Mouse (Mus musculus) hindbrain, embryonic 14.5 days (tissue): ENCODE measurements at regions not wholly inside any gene's neighbourhood (a gene's known extent, or its start where the extent isn't known, plus 50 kb on each side); places are given as distances from the start of the nearest gene placed in this dataset.
A peak's percentile ranks its signal among the peaks of the same experiment; 100 is the strongest.
"Not testable (repeated sequence)": the region's sequence is repeated elsewhere in the genome, so short reads cannot be mapped to it uniquely, and the experiment has no call there.

Experiments used
- ATAC-seq: fragments of 200-750 bp; cut with Nextera tagmentation; 2 replicates; pipeline ENCODE4 v1.8.0; 2017; ENCODE audit warnings: moderate number of reproducible peaks, mild to moderate bottlenecking, moderate TSS enrichment, moderate library complexity; ENCODE audit not compliant: low FRiP score
- DNase-seq: peaks from one replicate; pipeline ENCODE4 v3.0.0-alpha.2; 2015; ENCODE audit warnings: low spot score
- H3K27ac ChIP-seq: fragments of 300-500 bp; sonication (generic); 2 replicates; pipeline ENCODE4 v1.5.1; 2014; ENCODE audit warnings: mild to moderate bottlenecking, moderate library complexity
- H3K27me3 ChIP-seq: fragments of 300-500 bp; sonication (generic); 2 replicates; pipeline ENCODE4 v1.6.1; 2014; ENCODE audit warnings: mild to moderate bottlenecking, low read length, mixed read lengths; ENCODE audit not compliant: control insufficient read depth, insufficient read depth
- H3K36me3 ChIP-seq: fragments of 300-500 bp; sonication (generic); replicated peaks from 2 replicates; pipeline ENCODE4 v1.6.1; 2014; ENCODE audit not compliant: control insufficient read depth, insufficient read depth
- H3K4me1 ChIP-seq: fragments of 300-500 bp; sonication (generic); replicated peaks from 2 replicates; pipeline ENCODE4 v1.6.1; 2014; ENCODE audit warnings: antibody characterized with exemption, low read length, mixed read lengths; ENCODE audit not compliant: control insufficient read depth, insufficient read depth
- H3K4me2 ChIP-seq: fragments of 300-500 bp; sonication (generic); replicated peaks from 2 replicates; pipeline ENCODE4 v1.6.1; 2014; ENCODE audit warnings: mild to moderate bottlenecking, moderate library complexity
- H3K4me3 ChIP-seq: fragments of 300-500 bp; sonication (generic); replicated peaks from 2 replicates; pipeline ENCODE4 v1.5.1; 2014; ENCODE audit warnings: mild to moderate bottlenecking, low read length
- H3K9ac ChIP-seq: fragments of 300-500 bp; sonication (generic); 2 replicates; pipeline ENCODE4 v1.6.1; 2014
- H3K9me3 ChIP-seq: fragments of 300-500 bp; sonication (generic); 2 replicates; pipeline ENCODE4 v1.6.1; 2016; ENCODE audit warnings: low read length; ENCODE audit not compliant: control insufficient read depth
- WGBS: fragments of 180-500 bp; shearing (Covaris S2); extraction: QIAGEN DNeasy Blood & Tissue Kit; methylation state at CpG from one replicate; pipeline ENCODE4 v1.1.7; 2014; 5-methylcytosine and 5-hydroxymethylcytosine counted together

DNA sequence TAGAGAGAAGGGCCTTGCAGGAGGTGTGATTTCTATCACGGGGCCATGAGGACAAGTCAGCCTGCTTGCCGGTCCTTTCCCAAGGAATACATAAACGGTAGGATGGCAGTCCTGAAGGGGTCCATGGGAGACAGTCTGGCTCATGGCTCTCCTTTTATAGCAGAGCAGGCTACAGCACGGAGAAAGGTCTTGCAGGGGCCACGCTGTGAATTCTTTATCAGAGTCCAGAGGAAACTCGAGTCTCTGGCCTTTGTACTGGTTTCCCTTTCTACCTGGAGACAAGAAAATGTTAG is 1984.0 kb downstream of the 4930444P10Rik start:
- ATAC-seq (no peak), DNase-seq (no peak)
- Histone ChIP-seq H3K9ac (no peak overlapping the region), H3K4me3 (no peak overlapping the region), H3K27ac (no peak overlapping the region), H3K36me3 (no peaks in the 10 kb centered on the region), H3K9me3 (no peaks in the 10 kb centered on the region), H3K27me3 (no peaks in the 10 kb centered on the region), H3K4me1 (no peaks in the 10 kb centered on the region), H3K4me2 (no peak overlapping the region)
- WGBS, result 35% methylated on average over 6 of the region's 6 CpGs

DNA sequence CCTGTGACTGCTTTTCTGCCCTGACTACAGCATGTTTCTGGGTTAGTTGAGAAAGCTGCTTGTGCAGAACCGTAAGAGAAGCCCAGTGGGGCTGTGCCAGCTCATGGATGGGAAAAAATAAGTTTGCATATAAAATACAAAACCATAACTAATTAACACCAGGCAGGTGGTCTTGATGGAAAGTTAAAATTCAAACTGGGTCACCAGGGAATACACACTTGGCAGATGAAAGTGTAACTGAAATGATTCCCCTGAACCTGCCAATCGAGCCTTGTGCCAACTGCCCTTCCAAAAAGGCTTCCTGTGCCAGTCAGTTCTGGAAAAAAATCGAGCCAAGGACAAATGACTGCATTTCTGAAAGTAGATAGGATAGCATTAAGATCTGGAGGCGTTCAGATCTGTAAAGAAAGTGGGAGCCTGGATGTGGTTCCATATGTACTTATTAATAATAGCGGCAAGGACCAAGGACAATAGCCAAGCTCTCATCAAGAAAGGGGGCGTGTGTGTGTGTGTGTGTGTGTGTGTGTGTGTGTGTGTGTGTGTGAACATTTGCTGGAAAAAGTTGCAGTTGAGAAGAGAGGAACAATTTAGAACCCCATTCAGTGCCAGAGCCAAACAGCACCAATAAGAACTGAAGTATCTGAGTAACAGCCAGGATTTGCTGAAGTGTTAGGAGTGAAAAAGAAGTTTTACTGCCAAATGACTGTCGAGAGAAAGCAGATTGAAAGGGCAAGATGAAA is 1984.5 kb downstream of the 4930444P10Rik start:
- Histone ChIP-seq H3K9me3 (no peaks in the 10 kb centered on the region), H3K27me3 (no peaks in the 10 kb centered on the region), H3K4me3 (no peak overlapping the region), H3K27ac (no peak overlapping the region), H3K36me3 (no peaks in the 10 kb centered on the region), H3K4me1 (no peaks in the 10 kb centered on the region), H3K9ac (no peak overlapping the region), H3K4me2 (no peak overlapping the region)
- ATAC-seq (peak; percentile 59; the same call in 1 of the 2 replicates), DNase-seq (peak; percentile 71)
- 58% methylated on average over 7 of the region's 7 CpGs for WGBS

DNA sequence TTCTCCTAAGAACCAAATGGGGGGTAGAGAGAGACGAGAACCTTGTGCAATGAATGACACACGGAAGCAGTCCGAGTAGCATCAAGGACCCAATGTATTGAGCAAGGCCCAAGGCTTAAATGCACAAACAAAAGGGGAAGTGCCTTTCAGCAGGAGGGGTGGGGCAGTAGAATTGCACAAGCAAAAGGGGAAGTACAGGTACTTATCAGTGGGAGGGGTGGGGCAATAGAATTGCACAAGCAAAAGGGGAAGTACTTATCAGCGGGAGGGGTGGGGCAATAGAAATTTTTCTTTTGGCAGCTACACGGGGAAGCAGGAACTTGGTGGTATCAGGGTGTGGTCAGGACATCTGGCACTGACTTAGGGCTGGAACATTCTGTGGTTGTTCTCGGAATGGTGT is 1987.6 kb downstream of the 4930444P10Rik start:
- not testable (repeated sequence) for H3K4me1 ChIP-seq, H3K9me3 ChIP-seq, ATAC-seq, DNase-seq, H3K36me3 ChIP-seq, H3K27ac ChIP-seq, H3K4me3 ChIP-seq, H3K4me2 ChIP-seq, H3K27me3 ChIP-seq, H3K9ac ChIP-seq
- WGBS, result 99% methylated on average over 6 of the region's 6 CpGs

DNA sequence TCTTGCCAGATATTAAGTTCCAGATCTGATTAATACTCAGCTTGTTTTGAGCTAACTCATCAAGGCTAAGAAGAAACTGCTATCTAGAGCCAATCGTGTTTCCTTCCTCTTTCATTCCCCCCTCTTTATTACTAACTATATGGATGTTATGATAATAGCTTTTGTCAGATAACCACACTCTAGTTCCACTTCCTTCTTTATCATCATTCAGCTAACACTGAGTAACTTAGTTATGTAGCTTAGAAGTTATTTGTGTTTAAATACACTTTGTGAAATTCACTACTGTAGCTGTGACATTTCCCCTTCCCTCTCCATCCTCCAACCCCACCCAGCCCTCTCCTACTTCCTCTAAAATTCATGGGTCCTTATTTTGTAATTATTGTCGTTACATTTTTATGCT is 1988.6 kb downstream of the 4930444P10Rik start:
- Histone ChIP-seq H3K9me3 (no peaks in the 10 kb centered on the region), H3K27me3 (no peaks in the 10 kb centered on the region), H3K4me3 (no peak overlapping the region), H3K27ac (no peak overlapping the region), H3K4me2 (no peak overlapping the region), H3K4me1 (no peaks in the 10 kb centered on the region), H3K36me3 (no peaks in the 10 kb centered on the region), H3K9ac (no peak overlapping the region)
- no peak for ATAC-seq
- DNase-seq, result no peak
- WGBS, result 82% methylated on average over 2 of the region's 2 CpGs

DNA sequence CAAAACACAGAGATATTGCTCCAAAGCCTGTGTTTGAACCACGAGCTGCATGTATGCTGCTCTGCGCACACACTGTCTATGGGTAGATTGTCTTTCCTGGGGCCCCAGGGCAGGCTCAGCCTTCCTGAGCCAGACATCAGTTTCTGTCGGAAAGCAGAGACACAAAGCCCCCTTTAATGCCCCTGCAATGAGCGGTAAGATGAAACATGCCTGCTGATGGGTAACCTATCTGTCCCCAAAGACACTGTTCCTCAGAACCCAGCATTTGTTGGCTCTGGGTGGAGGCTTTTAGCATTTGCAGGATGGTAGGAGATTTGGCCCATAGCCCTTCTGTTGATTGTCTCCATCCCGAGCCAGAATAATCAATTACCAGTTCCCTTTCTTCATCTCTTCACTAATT is 1994.1 kb downstream of the 4930444P10Rik start:
- H3K4me1 ChIP-seq, result peaks cover 10% of the 10 kb centered on the region; the same call in 1 of the 2 replicates
- 0 out of 2 replicates have a peak, but pooled peaks have one; percentile 35 for ATAC-seq
- WGBS, result 48% methylated on average over 5 of the region's 5 CpGs
- DNase-seq, result no peak
- no peaks in the 10 kb centered on the region for H3K9me3 ChIP-seq
- H3K4me3 ChIP-seq, result no peak overlapping the region
- H3K4me2 ChIP-seq, result no peak overlapping the region
- no peaks in the 10 kb centered on the region for H3K27me3 ChIP-seq
- H3K36me3 ChIP-seq, result no peaks in the 10 kb centered on the region
- no peak overlapping the region for H3K9ac ChIP-seq
- no peak overlapping the region for H3K27ac ChIP-seq

DNA sequence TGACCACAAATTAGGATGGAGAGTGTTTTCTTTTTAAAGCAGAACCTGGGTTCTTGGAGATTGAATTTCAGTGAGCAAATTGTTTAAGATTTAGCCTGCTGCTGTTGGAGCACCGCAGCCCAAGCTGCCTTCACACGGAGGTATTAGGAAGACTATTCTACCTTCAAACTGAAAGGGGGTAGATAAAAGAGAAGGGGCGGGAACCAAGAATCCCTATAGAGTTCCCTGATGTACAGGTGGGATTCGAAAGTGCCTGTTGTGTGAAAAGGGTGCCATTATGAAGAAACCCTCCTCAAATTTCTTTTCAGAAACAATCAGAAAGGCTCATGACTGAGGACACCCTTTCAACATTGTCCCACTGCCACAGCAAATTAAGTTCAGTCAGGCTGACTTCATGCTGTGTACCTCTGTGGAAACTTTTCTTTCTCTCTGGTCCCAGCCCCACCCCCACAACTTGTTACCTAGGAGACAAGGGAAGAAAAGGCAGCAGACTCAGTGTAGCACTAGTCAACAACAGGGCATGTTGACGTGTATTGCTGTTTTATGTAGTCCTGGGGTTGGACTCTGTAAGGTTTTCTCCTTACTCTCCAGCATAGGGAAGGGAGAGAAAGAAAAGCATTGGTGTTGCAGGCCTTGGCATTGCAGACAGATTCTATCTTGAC is 1995.4 kb downstream of the 4930444P10Rik start:
- Histone ChIP-seq H3K9ac (no peak overlapping the region), H3K4me3 (no peak overlapping the region), H3K4me2 (no peak overlapping the region), H3K36me3 (no peaks in the 10 kb centered on the region), H3K27ac (no peak overlapping the region), H3K27me3 (no peaks in the 10 kb centered on the region), H3K9me3 (no peaks in the 10 kb centered on the region), H3K4me1 (peaks cover 10% of the 10 kb centered on the region; the same call in 1 of the 2 replicates)
- whole genome bisulfite sequencing, result 13% methylated on average over 5 of the region's 5 CpGs
- ATAC-seq, result peak; percentile 46; the same call in 1 of the 2 replicates
- no peak for DNase-seq

DNA sequence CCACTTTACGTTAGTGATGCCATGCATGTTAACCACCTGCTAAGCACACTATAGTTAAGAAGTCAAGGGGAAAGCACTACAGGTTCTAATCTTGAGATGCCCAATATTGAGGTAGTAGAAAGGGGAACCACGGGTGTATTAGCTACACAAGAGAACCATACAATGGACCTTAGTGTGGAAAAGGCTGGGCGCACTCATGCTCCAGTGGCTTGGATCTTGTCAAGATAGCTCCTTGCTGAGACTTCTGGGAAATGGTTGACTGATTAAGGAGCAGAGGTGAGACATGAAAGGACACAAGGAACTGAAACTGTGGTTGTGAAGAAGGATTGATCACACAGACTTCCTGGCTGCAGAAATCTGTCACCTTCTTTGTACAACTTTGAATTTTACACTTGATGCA is 2028.3 kb downstream of the 4930444P10Rik start:
- Histone ChIP-seq H3K4me3 (no peak overlapping the region), H3K9me3 (no peaks in the 10 kb centered on the region), H3K27ac (no peak overlapping the region), H3K9ac (no peak overlapping the region), H3K27me3 (no peaks in the 10 kb centered on the region), H3K36me3 (no peaks in the 10 kb centered on the region), H3K4me1 (no peaks in the 10 kb centered on the region), H3K4me2 (no peak overlapping the region)
- 78% methylated on average over 3 of the region's 3 CpGs for WGBS
- DNase-seq, result no peak
- ATAC-seq, result no peak

DNA sequence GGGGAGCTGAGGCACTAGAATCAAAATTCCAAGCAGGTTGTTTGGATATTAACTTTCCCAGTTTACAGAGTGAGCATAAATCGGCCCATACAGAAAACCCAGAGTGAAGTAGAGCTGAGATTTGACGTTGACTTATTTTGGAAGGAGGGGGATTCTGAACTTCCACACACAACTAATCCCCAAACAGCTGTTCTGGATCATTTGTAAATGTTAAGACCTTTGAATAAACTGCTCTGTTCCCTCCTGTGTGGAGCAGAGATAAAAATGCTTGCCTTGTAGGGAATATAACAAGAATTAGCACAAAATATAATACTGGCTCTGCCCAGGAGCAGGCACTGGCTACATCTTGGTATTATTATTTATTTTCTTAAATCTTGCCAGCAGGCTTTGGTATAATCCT is 2057.0 kb downstream of the 4930444P10Rik start:
- Histone ChIP-seq H3K4me3 (no peak overlapping the region), H3K4me2 (no peak overlapping the region), H3K9me3 (no peaks in the 10 kb centered on the region), H3K9ac (no peak overlapping the region), H3K27ac (no peak overlapping the region), H3K4me1 (no peaks in the 10 kb centered on the region), H3K36me3 (no peaks in the 10 kb centered on the region), H3K27me3 (no peaks in the 10 kb centered on the region)
- ATAC-seq (no peak), DNase-seq (peak; percentile 12)
- 68% methylated on average over 2 of the region's 2 CpGs for WGBS

DNA sequence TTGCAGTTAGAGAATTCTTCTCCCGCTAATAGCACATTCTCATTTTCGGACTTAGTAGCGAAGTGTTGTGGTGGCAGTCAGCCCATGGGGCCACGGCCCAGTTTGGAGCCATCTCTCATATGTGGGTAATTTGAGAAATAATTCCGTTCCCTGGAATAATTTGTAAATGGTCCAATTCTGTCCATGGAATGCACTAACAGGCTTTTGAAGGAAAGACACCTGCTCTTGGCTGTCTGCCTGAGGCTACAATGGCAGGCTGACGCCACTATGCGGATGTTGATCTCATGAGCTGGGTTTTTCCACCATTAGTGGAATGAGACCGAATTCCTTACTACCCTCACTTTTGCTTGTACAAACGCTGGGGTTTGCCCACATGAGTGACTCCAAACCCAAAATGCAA is 2081.6 kb downstream of the 4930444P10Rik start:
- no peaks in the 10 kb centered on the region for H3K36me3 ChIP-seq
- H3K4me2 ChIP-seq, result no peak overlapping the region
- H3K27me3 ChIP-seq, result no peaks in the 10 kb centered on the region
- 84% methylated on average over 9 of the region's 9 CpGs for WGBS
- H3K27ac ChIP-seq, result no peak overlapping the region
- H3K4me1 ChIP-seq, result no peaks in the 10 kb centered on the region
- no peak overlapping the region for H3K4me3 ChIP-seq
- no peaks in the 10 kb centered on the region for H3K9me3 ChIP-seq
- DNase-seq (no peak), ATAC-seq (no peak)
- no peak overlapping the region for H3K9ac ChIP-seq
